Mouse (Mus musculus) embryo, embryonic 9.5 days (tissue): ENCODE data around the gene Eef1akmt2.

Experiments used
- DNase-seq: peaks from one replicate; pipeline ENCODE4 v3.0.0-alpha.2; 2017; ENCODE audit errors: extremely low spot score

The Eef1akmt2 gene

GRCm38 (mm10) chr7:132787496-132788190, 64.8 kb downstream of the Eef1akmt2 start:
- DNase-seq: no peak

GRCm38 (mm10) chr7:132787022-132787421, 65.5 kb downstream of the Eef1akmt2 start:
- no peak for DNase-seq

- no peak for DNase-seq
These were observed 66.0 kb downstream of the Eef1akmt2 start for GRCm38 (mm10) chr7:132786522-132786921.

DNA sequence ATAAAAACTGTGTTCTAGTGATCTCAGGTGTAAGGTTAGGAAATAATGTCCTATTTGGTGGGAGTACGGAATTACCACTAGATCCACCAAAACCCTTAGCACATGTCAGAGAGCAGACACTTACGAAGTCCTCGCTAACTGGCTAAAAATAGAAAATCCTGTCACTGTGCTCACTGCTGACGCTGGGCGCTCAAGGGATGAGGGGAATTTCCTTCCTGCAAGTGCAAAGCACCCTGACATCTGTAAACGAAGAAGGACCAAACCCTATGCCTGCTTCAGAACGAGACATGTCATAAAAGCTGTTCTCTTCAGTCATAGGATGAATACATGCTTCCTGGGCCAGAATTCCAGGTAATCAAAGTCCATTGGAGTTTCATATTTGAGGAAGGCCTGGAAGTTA, 66.5 kb downstream of the Eef1akmt2 start:
- DNase-seq: no peak

DNA sequence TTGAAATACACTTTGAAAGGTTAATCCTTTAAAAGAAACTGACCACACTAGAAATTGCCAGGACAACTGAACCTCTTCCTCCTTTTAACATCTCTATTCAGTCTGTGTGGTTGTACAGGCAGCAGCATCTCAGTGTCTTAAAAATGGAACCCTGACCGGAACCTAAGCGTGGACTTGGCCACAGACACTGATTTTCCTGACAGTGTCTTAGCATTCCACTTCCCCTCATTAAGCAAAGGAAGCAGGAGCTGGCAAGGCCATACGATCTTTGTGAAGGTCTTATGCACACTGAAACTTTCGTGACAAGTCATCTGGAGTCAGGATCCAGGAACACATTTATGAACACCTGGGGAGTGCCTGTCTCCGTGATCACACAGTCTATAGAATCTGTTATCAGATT, 68.4 kb downstream of the Eef1akmt2 start:
- DNase-seq: no peak

DNA sequence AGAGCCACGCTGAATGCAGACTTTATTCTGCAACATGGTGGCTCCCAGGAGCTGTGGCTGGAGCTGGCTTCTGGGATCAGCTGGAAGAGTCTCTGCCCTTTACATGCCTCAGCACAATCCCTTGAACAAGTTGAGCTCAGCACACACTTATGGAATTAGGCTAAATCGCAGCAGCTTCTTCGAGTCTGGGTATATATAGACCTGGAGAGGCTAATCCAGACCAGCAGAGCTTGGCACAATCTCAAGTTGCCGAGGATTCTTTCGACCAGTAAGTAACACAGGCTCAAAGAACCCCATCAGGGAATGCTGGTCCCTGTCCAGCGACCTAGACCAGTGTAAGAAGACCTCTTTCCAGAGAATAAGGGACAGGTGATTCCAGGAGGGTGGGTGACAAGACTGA, 70.6 kb downstream of the Eef1akmt2 start:
- DNase-seq: no peak

DNA sequence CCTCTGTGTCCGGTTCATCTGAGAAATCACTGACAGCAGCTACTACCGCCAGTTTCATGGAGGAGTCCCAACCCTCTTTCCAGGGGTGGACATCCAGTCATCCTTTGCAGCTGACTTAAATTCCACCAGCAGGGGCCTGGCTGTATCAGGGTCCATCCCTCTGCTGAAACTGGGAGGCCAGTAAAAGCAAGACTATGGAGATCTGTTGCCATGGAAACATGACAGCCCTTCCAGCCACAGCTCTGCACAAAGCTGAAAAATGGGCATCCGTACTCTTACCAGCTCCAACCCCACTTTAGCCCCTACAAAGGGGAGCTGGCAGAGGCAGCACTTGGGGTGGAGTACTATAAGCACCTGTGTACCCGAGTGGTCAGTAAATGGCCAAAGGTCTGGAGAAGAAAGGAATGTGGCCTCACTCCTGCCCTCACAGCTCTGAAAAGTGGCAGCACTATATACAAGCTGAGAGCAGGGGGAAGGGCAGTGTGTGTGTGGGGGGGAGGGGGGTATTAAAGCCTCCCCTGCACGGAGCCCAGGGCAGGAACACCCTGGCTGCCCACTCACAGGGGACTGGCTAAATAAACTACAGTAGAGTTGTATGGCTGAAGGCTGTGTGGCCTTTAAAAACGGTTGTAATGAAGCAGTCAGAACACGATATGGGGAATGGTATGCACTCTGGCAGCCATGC, 71.2 kb downstream of the Eef1akmt2 start:
- DNase-seq: peak; percentile 53

DNA sequence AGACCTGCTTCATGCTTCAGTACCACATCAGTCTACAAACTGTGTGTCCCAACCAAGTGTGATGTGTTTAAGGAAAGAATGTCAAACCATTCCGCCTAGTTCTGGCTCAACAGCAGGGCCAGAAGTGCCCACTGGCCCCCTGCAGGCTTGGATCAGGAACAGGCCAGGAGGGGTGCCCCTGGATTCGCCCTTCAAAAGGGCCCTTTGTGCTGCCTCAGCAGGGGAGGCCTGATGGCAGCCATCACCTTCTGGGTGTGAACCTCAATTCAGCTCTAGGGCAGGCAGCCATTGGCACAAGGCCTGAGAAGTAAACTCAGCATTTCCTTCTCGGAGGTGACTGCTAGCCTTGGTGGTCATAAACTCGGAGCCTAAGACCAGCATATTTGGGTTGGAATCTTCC, 71.9 kb downstream of the Eef1akmt2 start:
- DNase-seq: peak; percentile 22

- DNase-seq: no peak
These were observed 73.8 kb downstream of the Eef1akmt2 start for GRCm38 (mm10) chr7:132778630-132779029.

DNA sequence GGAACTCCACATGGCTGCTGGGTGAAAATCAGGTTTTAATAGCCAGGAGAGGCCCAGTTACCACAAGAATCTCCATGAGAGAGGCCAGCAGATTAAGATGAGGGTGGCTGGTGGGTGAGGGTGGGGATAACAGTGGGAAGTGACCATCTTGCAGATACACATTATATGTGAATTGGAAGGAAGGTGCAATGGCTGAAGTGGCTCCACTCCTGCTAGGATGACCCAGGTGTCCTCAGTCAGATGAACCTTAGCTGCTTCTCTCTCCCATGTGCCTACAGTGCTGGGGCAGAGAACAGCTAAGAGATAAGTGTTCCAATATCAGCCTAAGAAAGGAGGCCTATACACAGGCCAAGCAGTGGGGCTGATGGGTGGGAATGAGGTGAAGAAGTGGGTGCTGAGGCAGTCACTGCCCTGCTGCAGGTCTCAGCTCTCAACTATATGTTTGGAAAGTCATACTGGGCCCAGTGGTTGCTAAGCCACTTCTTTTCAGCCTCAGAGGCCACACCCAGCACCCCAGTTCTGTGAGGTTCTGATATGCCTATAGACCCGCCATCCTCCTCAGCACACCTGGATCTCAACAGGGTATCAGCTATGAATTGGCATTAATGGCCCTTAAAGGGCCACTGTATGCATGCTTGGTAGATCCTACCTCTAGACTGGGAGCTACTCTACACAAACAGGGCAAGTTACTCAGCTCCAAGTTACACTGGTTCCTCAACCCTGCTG, 74.6 kb downstream of the Eef1akmt2 start:
- DNase-seq: no peak
